Mouse (Mus musculus) left cerebral cortex, adult 18-20 months (tissue): ENCODE measurements around the gene Ubl4b. TPM values are rescaled to one million over a fixed set of nuclear protein-coding genes. Genes with fewer than 3 reads are reported as not detected.

Experiments
- DNase-seq, 2 experiments: peaks; one replicate each; pipeline ENCODE4 v3.0.0; 2021 to 2022; ENCODE audit warnings: low spot score in 2 of 2, mixed read lengths in 1 of 2
- total RNA-seq, 2 experiments: library from RNA; stranded (reverse); gene quantifications; 2 replicates each; pipeline ENCODE4 v1.2.3; 2021

The Ubl4b gene
- total RNA-seq, 2 experiments from 2014 or later, result not detected

DNA sequence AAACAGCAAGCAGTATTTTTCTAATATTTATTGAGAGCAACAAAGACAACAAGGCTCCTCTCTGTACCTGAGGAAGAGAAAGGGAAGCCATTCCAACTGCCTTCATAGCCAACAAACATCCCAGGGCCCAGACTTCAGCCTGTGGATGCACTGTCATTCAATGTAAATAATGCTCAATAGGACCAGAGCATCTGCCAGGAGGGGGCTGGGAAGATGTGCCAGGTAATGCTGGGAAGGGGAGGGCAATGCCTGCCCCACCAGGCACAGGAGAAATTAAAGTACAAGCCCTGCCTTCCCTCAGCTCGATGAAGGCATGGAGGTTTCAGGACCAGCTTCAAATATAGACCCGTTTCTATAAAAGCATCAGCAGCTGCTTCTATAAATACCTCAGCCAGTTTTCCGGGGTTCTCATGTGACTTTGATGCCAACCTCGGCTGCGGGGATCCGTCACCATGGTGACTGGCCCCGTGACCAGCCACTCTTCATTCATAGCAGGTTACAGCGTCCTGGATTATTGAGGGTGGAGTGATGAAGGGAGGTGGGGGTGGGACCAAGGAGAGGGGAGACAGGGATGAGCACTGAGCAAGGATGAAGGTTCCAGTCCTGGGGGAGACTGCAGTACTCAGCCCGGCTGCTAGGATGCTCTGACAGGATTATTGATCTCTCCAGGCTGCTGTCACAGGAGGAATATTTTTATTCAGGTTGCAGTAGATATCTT lies 26.3 kb downstream of the Ubl4b start:
- DNase-seq, result peak; percentile 72 to 81

DNA sequence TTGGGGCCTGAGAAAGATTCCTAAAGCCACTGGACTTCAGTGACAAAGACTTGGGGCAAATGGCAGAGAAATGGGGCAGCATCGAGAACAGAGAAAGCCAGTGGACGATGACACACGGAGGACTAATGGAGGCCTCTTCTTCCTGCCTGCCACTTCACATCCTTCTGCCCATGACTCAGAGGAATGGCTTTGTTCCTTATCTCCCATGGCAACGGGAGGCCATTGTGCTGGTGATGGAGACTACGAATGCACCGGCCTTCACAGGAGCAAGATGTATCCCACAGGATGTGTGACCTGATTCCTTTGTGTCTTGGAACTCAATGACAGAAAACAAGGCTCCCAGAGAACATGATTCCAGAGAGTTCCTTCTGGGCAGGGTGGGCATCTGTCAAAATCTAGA lies 30.3 kb downstream of the Ubl4b start:
- no peak for DNase-seq

DNA sequence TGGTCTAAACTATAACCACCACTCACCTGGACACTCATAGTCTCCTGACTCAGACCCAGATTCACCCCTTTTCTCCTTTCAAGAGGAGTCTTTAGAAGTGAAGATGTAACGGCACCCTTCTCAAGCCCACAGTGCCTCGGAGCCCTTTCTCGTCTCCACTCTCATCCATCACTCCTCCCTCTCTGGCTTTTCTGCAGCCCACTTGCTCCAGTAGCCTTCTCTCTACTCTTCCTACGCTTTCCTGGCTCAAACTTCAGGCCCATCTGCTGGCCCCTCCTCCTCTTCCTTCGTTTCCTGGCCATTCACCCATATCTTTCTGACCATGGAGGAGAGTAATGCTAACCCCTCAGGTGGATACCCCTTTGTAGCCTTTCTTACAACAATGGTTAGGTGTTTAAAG lies 33.9 kb downstream of the Ubl4b start:
- DNase-seq, result peak in 1 of 2 experiments; percentile 45

DNA sequence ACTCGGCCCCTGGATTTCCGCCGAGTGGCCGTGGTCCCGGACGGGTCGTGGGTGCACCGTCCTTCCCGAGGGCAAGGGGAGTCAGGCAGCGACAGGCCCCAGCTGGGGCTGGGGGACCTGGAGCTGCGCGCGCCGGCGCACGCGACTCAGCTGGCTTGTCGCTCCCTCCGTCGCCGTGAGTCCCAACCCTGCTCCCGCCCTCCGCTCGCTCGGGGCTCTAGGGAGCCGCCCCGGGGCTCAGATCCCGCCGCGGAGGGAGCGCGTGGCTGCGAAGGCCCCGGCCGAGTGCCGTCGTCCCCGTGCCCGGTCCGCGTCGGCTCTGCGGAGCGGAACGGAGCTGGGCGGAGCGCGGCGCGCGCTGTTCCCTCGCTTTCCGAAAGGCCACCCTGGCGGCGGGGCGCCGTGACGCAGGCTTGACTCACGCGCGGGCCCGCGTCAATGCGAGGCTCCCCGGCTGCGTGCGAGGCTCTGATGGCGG lies 37.2 kb downstream of the Ubl4b start, which contains the start of gene Slc6a17:
Slc6a17 (minus strand) TSS at position 388 of the 478 bp plus-strand sequence.
- peak; percentile 87 to 91 for DNase-seq

DNA sequence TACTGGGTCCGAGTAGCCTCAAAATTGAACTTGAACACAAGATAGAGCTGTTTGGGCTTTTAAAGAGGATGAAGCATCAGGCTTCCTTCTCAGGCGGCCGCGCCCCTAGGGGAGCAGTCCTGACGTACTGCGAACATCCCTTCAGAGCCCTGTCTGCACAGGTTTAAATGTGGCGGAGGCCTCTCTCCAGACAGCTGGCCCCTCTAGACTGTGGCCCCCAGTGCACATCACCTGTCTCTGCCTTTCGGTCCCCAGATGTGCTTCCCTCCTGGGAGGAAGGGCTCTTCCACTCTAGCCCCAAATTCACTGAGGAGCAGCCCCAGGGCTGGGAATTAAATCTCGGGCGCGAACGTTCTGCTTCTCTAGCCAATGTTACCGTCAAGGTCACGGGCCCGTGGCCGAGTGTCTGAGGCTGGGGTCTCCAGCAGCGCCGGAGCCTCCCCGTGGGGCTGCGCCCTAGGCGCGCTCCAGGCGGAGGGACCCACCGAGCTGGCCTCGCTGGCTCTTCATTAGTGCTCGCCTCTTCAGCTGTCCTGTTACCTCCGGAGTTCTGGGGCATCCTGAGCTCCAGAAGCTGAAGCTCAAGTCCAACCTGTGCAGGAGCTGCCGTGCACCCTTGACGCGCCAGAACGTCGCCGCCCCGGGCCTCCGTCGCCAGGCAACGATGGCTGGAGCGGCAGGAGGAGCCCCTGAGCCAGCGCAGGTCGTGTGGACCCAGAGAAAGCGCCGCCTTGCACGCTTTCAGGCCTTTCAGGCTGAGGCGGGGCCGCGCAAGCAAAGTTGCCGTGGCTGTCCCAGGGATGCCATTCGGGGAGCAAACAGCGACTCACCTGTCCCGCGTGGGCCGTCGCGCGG lies 37.9 kb downstream of the Ubl4b start:
- DNase-seq, result peak; percentile 40 to 60

DNA sequence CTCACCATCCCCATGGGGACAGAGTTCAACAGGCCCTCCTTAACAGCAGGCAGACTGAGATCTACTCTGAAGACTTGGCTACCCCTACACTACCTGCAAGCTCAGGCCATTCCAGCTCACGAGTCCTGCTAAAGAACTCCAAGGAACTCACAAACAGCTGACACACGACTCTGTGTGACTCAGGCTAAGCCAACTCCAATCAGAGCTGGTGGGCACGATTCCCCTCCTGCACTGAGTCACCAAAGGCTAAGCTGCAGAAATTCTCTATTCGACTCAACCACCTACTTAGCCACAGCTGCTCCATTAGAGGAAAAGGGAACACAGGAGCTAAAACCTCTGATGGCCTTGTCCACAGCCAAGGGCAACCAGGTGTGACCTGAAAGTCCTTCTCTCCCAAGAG lies 38.9 kb downstream of the Ubl4b start:
- peak; percentile 46 to 54 for DNase-seq

DNA sequence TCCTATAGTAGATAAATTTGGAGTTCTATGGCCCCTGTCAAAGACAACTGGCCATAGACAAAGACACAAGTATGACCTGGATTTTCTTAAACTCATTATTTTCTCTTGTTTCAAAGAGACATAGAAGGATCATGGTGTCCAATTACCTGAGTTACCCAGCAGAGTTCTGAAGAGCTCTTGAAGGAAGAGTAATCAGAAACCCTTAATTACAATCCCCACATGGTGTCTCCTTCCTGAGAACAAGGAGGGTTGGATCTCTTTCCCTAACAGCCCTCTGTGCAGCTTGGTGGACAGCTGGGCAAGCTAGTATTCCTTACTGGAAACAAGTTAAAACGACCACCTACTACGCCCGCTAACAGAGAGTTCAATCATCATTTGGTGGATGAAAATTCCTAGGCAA lies 43.5 kb downstream of the Ubl4b start:
- no peak for DNase-seq

DNA sequence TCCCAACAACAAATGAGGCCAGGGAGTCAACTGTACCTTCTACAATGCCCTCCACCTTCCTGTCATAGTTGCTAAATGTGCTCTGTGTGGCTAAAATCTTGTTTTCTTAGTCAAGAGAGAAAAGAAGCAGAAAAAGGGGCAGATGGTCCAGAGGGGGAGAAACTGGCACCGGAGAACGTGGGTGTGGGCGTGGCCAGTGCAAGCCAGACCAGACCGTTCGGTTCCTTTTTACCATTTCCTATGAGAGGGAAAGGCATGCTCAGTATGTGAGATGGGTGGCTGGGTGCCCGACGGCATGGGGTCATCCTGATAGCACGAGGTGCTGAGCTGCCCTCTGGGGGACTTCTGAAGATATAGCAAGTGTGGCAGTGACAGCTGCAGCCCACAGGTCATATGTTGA lies 46.2 kb downstream of the Ubl4b start:
- peak; percentile 57 to 64 for DNase-seq

DNA sequence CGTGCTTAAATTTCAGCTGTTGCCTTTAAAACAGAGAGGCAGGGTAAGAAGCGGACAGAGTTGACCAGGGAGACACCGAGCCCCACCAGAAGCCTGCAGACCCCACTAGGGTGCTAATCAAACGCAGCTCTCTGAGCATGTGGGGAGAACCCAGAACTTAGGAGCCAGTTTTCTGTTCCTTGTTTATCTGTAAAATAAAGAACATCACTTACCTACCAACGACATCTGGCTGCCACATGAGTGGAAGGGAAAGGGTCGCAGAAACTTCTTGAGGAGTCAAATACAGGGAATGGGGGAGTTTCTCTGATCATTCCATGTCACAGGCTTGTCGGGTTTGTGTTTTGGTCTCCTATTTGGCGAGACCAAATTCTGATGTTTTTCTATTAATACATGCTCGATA lies 46.9 kb downstream of the Ubl4b start:
- DNase-seq, result no peak

DNA sequence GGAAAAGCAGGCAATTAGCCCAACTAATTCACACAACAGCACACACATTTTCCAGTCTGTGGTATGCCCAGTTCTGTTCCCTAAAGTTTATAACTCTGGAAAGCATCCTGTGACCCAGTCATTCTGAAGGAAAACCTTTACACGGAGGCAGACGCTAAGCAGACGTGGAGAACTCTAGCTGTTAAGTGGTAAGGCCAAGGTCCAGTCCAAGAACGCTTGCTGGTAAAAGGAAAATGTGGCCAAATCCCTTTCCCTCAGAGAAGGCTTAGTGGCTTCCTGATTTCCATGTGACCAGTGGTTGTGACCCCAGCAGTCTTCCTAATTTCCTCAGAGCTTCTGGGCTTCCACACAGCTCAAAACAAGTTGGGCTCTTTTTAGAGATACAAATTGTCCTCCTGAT lies 48.3 kb downstream of the Ubl4b start:
- no peak for DNase-seq

DNA sequence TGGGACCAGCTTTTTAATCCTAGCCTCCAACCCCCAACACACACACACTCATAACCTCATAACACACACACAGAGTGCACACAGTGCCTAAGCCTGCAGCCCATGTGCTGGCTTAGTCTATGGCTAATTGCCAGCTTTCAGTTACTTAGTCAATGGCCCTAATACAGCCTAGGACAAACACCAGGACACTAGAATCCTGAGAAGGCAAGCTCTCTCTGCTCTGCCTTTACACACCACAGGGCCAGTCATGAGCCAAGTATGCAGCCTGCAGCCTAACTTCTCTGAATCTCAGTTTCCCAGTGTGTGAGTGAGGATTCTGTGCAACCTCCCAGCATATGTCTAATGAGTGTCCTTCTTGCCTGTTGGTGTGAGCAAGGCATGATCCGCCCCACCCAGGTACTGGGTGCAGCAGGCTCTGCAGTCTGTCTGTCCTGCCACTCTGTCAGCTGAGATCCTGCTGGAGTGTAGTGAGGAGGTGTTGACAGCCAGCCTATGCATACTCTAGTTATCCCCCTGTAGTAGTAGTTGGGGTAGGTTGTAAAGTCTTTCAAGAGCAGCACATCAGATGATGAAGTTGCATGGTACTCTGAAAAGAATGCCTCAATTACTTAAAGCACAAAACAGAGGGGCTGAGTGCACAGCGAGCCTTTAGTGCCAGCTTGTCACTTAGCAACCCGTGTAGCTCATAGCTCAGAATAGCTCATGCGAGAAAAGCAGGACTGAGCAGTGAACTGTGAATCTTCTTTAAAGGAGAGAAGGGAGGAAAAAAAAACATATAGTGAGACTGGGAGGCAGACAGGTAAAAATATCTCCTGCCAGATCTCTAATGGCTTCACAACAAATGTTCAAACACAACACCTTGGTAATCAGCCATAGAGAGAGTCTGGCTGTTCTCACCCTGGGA lies 49.2 kb downstream of the Ubl4b start:
- DNase-seq, result peak in 1 of 2 experiments; percentile 55

DNA sequence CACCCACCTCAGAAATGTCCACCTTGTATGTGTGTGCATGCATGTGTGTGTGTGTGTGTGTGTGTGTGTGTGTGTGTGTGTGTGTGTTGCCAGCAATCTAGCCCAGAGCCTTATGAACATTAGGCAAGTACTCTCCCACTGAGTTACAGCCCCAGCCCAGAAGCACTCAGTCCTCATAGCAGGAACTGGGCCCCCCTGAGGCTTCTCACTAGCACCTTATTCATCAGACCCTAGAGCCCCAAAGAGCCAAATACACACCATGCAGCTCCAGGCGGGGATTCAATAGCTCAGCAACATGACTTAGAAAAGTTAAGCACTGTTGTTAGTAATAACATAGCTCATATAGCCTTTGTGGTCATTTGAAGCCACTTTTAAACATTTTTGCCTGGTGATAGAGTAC lies 50.3 kb downstream of the Ubl4b start:
- DNase-seq, result no peak

DNA sequence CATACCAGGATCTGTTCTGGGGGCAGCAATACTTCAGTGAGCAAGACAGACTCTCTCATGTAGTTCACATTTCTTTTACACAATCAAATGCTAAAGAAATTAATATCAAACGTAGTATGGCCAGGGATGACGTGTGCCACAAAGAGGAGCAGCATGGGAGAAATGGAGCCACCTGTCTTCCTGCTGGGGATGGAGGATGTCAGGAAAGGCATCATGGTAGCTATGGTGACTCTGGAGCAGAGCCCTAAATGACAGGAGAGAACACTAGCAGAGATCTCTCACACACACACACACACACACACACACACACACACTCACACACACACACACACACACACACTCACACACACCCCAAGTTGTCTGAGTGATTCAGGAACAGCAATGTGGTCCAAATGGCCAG lies 51.2 kb downstream of the Ubl4b start:
- DNase-seq, result no peak

Other genes starting within 250 kb of the Ubl4b start
- 10 to 100 TPM; 25.6 to 27.0 TPM for gene Rbm15, start 221.4 kb downstream of the Ubl4b start, total RNA-seq
- 10 to 100 TPM; 70.5 to 75.2 TPM for gene Kcnc4, start 95.5 kb downstream of the Ubl4b start, total RNA-seq
- gene Slc6a17, start 37.1 kb downstream of the Ubl4b start, total RNA-seq, result 100 to 1,000 TPM; 388 to 416 TPM
- 1 to 10 TPM; 2.0 to 2.5 TPM for gene Alx3, start 40.0 kb upstream of the Ubl4b start, total RNA-seq
- not detected for gene Gm10961, start 76.2 kb upstream of the Ubl4b start, total RNA-seq
- 10 to 100 TPM; 63.9 to 65.4 TPM for gene Strip1, start 76.6 kb upstream of the Ubl4b start, total RNA-seq
- gene Ahcyl1, start 141.5 kb upstream of the Ubl4b start, total RNA-seq, result 100 to 1,000 TPM; 305 to 328 TPM
- 10 to 100 TPM; 15.9 to 17.2 TPM for gene Csf1, start 205.4 kb upstream of the Ubl4b start, total RNA-seq